Mouse (Mus musculus) urinary bladder, postnatal 10 days (tissue): ENCODE results near the gene Hs3st2.

Experiments used
- DNase-seq: peaks from one replicate; pipeline ENCODE4 v3.0.0; 2022; ENCODE audit warnings: low spot score

The Hs3st2 gene

GRCm38 (mm10) chr7:121549329-121550022, 157.8 kb downstream of the Hs3st2 start:
- DNase-seq, result no peak
